Mouse (Mus musculus): ENCODE results near the gene Mmp25. TPM values are rescaled to one million over a fixed set of nuclear protein-coding genes. Genes with fewer than 3 reads are reported as not detected.

Gene Mmp25
- polyA plus RNA-seq, 1 experiment from 2014 or later, result 0.63 TPM

DNA sequence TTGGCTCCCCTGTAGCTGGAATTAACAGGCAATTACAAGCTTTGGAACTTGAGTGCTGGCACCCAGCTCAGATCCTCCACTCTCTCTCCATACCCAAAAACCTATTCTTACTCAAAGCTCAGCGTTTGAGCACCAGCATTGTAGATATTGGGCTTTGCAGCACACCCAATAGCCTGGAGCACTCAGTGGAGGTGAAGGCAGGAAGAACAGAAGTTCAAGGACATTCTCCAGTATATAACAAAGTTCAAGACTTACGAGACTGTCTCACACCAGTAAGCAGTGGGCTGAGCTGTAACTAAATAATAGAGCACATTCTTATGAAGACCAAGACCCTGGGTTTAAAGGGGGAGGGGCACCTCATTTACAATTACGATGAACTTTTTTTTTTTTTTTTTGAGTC lies 27.7 kb upstream of the Mmp25 start:
- ATAC-seq (ENCODE audit: insufficient number of reproducible peaks, low FRiP score, low TSS enrichment, low read depth) (no peak), DNase-seq (ENCODE audit: low spot score) (no peak)
- peaks cover 6% of the 10 kb centered on the region for H3K36me3 ChIP-seq (ENCODE audit: control insufficient read depth, insufficient read depth, low read length)
- H3K27me3 ChIP-seq (ENCODE audit: control insufficient read depth, insufficient read depth, low read length), result peaks cover 15% of the 10 kb centered on the region
- H3K4me1 ChIP-seq (ENCODE audit: control insufficient read depth, insufficient read depth, low read length), result peaks cover 23% of the 10 kb centered on the region
- no peak overlapping the region for H3K4me3 ChIP-seq (ENCODE audit: low read depth, low read length)
- H3K9me3 ChIP-seq (ENCODE audit: control insufficient read depth, low read length), result no peaks in the 10 kb centered on the region
- H3K9ac ChIP-seq (ENCODE audit: low read length), result no peak overlapping the region
- H3K27ac ChIP-seq (replicated peaks; ENCODE audit: low read depth, low read length), result no peak overlapping the region
- WGBS, result 71% methylated on average over 3 of the region's 3 CpGs
- peak overlapping the region; percentile 76 for H3K4me2 ChIP-seq (ENCODE audit: low read depth, severe bottlenecking)

DNA sequence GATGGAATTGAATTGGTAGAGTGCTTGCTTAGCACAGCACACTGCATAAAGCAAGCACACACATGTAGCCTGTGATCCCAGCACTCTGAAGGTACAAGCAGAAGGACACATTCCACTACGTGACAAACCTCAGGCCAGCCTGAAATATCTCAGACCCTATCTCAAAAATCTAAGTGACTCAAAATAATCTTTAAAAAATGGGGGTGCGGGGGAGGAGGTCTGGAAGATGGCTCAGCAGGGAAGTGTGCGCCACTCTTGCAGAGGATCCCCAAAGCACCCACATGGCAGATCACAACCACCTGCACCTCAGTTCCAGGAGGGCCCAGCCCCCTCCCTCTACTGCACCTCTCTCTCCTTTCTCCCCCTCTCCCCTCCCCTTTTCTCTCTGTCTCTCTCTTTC lies 26.4 kb upstream of the Mmp25 start:
- Histone ChIP-seq H3K4me2 (ENCODE audit: low read depth, severe bottlenecking) (no peak overlapping the region), H3K36me3 (ENCODE audit: control insufficient read depth, insufficient read depth, low read length) (peaks cover 10% of the 10 kb centered on the region), H3K9ac (ENCODE audit: low read length) (no peak overlapping the region), H3K27me3 (ENCODE audit: control insufficient read depth, insufficient read depth, low read length) (peaks cover 11% of the 10 kb centered on the region), H3K4me3 (ENCODE audit: low read depth, low read length) (no peak overlapping the region), H3K9me3 (ENCODE audit: control insufficient read depth, low read length) (no peaks in the 10 kb centered on the region), H3K27ac (replicated peaks; ENCODE audit: low read depth, low read length) (no peak overlapping the region), H3K4me1 (ENCODE audit: control insufficient read depth, insufficient read depth, low read length) (peaks cover 15% of the 10 kb centered on the region)
- ATAC-seq (ENCODE audit: insufficient number of reproducible peaks, low FRiP score, low TSS enrichment, low read depth) (no peak), DNase-seq (ENCODE audit: low spot score) (no peak)
- 99% methylated on average over 3 of the region's 3 CpGs for WGBS

DNA sequence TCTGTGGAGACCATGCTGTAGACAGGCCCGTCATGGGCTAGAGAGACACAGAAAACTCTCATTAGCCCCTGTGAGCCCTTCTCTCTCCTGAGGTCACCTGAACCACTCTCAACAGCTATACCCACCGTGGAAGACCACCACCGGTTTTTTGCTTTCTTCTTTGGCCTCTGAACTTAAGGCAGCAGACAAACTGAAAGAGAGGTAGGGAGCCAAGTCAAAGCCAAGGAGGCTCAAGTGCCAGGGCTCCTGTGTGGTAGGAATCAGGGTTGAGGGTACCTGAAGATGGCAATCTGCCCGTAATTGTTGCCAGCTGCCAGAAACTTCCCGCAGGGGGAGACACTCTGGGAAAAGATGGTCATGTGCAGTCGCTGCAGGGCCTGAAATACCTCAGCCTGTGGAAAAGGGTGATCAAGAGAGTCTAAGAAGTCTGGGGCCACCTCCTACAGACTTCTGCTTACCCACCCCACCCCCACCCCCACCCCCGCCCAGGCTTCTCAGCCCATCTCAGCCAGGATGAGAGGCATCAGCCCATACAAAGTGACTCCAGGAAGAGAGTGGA lies 25.5 kb upstream of the Mmp25 start:
- peaks cover 10% of the 10 kb centered on the region for H3K36me3 ChIP-seq (ENCODE audit: control insufficient read depth, insufficient read depth, low read length)
- ATAC-seq (ENCODE audit: insufficient number of reproducible peaks, low FRiP score, low TSS enrichment, low read depth), result no peak

DNA sequence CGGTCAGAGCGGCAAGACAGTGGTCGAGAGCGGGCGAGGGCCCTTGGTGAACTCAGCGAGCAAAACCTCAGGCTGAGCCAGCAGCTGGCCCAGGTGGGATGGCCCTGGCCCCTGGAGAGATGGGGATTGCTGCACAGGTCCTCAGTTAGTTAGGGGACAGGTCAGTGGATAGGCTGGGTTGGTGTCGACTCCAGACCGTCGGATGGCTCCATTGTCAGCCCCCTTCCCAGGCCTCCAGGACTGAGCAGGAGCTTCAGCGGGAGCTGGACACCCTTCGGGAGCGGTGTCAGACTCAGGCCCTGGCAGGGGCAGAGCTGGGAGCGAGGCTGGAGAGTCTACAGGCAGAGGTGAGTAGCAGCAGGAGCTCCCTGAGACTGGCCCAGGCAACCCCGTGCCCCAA lies 20.4 kb upstream of the Mmp25 start:
- no peak overlapping the region for H3K9ac ChIP-seq (ENCODE audit: low read length)
- no peak for ATAC-seq (ENCODE audit: insufficient number of reproducible peaks, low FRiP score, low TSS enrichment, low read depth)
- H3K4me3 ChIP-seq (ENCODE audit: low read depth, low read length), result no peak overlapping the region
- H3K27ac ChIP-seq (replicated peaks; ENCODE audit: low read depth, low read length), result no peak overlapping the region
- no peak overlapping the region for H3K4me2 ChIP-seq (ENCODE audit: low read depth, severe bottlenecking)
- no peaks in the 10 kb centered on the region for H3K9me3 ChIP-seq (ENCODE audit: control insufficient read depth, low read length)
- peak; percentile 23 for DNase-seq (ENCODE audit: low spot score)
- H3K36me3 ChIP-seq (ENCODE audit: control insufficient read depth, insufficient read depth, low read length), result peaks cover 10% of the 10 kb centered on the region
- peaks cover 17% of the 10 kb centered on the region for H3K27me3 ChIP-seq (ENCODE audit: control insufficient read depth, insufficient read depth, low read length)
- WGBS, result 77% methylated on average over 14 of the region's 14 CpGs
- H3K4me1 ChIP-seq (ENCODE audit: control insufficient read depth, insufficient read depth, low read length), result no peaks in the 10 kb centered on the region

More for the DNA sequence above, 25.5 kb upstream of the Mmp25 start:
- Histone ChIP-seq H3K9me3 (ENCODE audit: control insufficient read depth, low read length) (no peaks in the 10 kb centered on the region), H3K4me3 (ENCODE audit: low read depth, low read length) (no peak overlapping the region), H3K4me2 (ENCODE audit: low read depth, severe bottlenecking) (no peak overlapping the region), H3K4me1 (ENCODE audit: control insufficient read depth, insufficient read depth, low read length) (peaks cover 7% of the 10 kb centered on the region), H3K27ac (replicated peaks; ENCODE audit: low read depth, low read length) (no peak overlapping the region), H3K27me3 (ENCODE audit: control insufficient read depth, insufficient read depth, low read length) (peaks cover 4% of the 10 kb centered on the region), H3K9ac (ENCODE audit: low read length) (no peak overlapping the region)
- 84% methylated on average over 7 of the region's 7 CpGs for WGBS
- DNase-seq (ENCODE audit: low spot score), result no peak

DNA sequence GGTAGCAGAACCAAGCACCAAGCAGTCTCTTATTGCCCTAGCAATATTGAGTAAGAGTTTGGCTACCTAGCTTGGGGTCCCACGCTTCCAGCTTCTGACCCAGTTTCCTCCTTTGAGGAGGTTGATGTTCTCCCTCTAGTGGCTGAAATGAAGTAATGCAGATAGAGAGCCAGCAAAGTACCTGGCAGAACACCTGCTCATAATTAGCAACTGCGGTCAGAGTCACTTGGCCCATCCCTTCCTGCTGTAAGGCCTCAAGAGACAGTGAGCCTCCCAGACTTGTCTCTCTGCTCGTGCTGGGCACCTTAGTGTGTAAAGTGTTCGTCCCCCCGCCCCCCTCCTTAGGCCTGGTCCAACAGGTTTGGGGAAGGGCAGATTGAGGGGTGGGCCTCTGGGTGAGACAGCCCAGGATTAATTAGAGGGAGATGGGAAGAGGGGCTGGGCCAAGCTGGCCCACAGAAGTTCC lies 19.5 kb upstream of the Mmp25 start:
- H3K36me3 ChIP-seq (ENCODE audit: control insufficient read depth, insufficient read depth, low read length), result peaks cover 8% of the 10 kb centered on the region
- H3K9me3 ChIP-seq (ENCODE audit: control insufficient read depth, low read length), result no peaks in the 10 kb centered on the region
- peak; percentile 45; the same call in 1 of the 2 replicates for ATAC-seq (ENCODE audit: insufficient number of reproducible peaks, low FRiP score, low TSS enrichment, low read depth)
- H3K4me3 ChIP-seq (ENCODE audit: low read depth, low read length), result no peak overlapping the region
- no peaks in the 10 kb centered on the region for H3K4me1 ChIP-seq (ENCODE audit: control insufficient read depth, insufficient read depth, low read length)
- 12% methylated on average over 5 of the region's 5 CpGs for WGBS
- H3K27ac ChIP-seq (replicated peaks; ENCODE audit: low read depth, low read length), result no peak overlapping the region
- no peak overlapping the region for H3K4me2 ChIP-seq (ENCODE audit: low read depth, severe bottlenecking)
- H3K27me3 ChIP-seq (ENCODE audit: control insufficient read depth, insufficient read depth, low read length), result peaks cover 22% of the 10 kb centered on the region
- DNase-seq (ENCODE audit: low spot score), result peak; percentile 61
- H3K9ac ChIP-seq (ENCODE audit: low read length), result no peak overlapping the region

DNA sequence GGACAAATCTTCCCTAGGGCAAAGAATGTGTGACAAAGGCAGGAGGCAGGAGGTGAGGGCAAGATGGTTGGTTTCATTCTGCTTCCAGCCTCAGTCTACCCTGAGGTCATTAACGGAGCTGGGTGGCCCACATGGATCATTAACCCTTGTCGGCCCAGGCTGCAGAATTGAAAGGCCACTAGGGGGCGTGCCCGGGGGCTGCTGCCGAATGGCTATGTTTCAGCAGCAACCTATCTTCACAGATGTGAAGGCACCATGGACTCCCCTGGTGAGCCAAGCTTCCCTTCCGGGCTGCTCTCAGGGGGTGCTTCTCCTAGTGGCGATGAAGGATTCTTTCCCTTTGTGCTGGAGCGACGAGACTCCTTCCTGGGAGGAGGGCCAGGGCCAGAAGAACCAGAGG lies 16.4 kb upstream of the Mmp25 start:
- Histone ChIP-seq H3K4me2 (ENCODE audit: low read depth, severe bottlenecking) (no peak overlapping the region), H3K4me3 (ENCODE audit: low read depth, low read length) (no peak overlapping the region), H3K4me1 (ENCODE audit: control insufficient read depth, insufficient read depth, low read length) (no peaks in the 10 kb centered on the region), H3K9me3 (ENCODE audit: control insufficient read depth, low read length) (no peaks in the 10 kb centered on the region), H3K27ac (replicated peaks; ENCODE audit: low read depth, low read length) (no peak overlapping the region), H3K9ac (ENCODE audit: low read length) (no peak overlapping the region), H3K36me3 (ENCODE audit: control insufficient read depth, insufficient read depth, low read length) (peaks cover under 1% of the 10 kb centered on the region; the same call in 1 of the 2 replicates), H3K27me3 (ENCODE audit: control insufficient read depth, insufficient read depth, low read length) (peaks cover 22% of the 10 kb centered on the region)
- WGBS, result 4% methylated on average over 9 of the region's 9 CpGs
- ATAC-seq (ENCODE audit: insufficient number of reproducible peaks, low FRiP score, low TSS enrichment, low read depth), result no peak
- peak; percentile 47 for DNase-seq (ENCODE audit: low spot score)

DNA sequence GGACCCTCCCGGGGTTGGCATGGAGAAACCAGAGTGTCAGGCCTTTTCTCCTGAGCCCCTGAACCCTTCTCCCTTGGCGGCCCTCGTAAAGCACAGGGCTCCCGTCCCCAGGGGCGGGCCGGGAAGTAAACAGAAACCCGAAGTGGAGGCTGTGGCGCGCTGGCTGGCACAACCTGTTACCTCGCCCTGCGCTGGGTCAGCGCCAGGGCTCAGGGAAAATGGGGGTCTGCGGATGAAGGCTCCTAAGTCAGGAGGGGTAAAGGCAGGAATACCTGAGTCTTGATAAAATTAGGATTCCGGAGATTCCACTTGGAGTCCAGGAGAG lies 15.8 kb upstream of the Mmp25 start:
- DNase-seq (ENCODE audit: low spot score) (no peak), ATAC-seq (ENCODE audit: insufficient number of reproducible peaks, low FRiP score, low TSS enrichment, low read depth) (no peak)
- H3K4me3 ChIP-seq (ENCODE audit: low read depth, low read length), result no peak overlapping the region
- H3K9me3 ChIP-seq (ENCODE audit: control insufficient read depth, low read length), result no peaks in the 10 kb centered on the region
- peaks cover 22% of the 10 kb centered on the region for H3K27me3 ChIP-seq (ENCODE audit: control insufficient read depth, insufficient read depth, low read length)
- no peaks in the 10 kb centered on the region for H3K36me3 ChIP-seq (ENCODE audit: control insufficient read depth, insufficient read depth, low read length)
- no peak overlapping the region for H3K27ac ChIP-seq (replicated peaks; ENCODE audit: low read depth, low read length)
- no peak overlapping the region for H3K4me2 ChIP-seq (ENCODE audit: low read depth, severe bottlenecking)
- no peak overlapping the region for H3K9ac ChIP-seq (ENCODE audit: low read length)
- WGBS, result 4% methylated on average over 14 of the region's 14 CpGs
- no peaks in the 10 kb centered on the region for H3K4me1 ChIP-seq (ENCODE audit: control insufficient read depth, insufficient read depth, low read length)

DNA sequence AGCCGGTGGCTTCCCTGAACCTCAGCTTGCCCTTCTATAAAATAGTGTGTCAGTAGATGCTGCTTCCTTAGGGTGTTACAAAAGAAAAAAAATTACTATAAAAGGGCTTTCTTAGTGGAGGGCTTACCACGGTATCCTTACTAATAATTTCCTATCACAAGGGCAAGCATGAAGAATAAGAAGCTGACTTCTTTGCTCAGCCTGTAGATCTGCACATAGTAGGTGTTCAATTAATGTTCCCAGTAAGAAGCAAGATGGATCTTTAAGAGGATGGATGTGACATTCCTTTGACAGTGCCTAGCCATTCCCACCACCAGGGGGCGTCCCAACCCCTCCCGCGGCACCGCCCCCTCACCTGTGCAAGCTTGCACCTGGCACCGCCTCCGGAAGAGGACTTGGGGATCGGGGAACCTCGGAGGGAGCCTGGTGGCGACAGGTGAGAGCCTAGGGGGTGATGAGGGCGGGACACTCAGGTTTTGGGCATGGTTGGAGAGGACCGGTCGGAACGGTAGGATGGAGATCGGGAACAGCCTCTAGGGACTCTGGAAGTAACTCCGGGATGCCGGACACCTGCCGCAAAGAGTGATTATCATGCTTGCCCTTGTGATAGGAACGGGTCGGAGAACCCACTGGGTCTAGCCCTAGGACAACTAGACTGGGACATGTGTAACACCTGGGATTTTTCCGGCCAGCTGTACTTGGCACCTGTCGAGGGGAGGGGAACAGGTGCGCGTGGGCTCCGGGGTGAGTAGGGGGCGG lies 15.2 kb upstream of the Mmp25 start, which contains the start of gene Bicdl2:
TSS of gene Bicdl2 (plus strand) at position 390 of the 759 bp plus-strand sequence.
- no peaks in the 10 kb centered on the region for H3K36me3 ChIP-seq (ENCODE audit: control insufficient read depth, insufficient read depth, low read length)
- no peaks in the 10 kb centered on the region for H3K9me3 ChIP-seq (ENCODE audit: control insufficient read depth, low read length)
- whole genome bisulfite sequencing, result 6% methylated on average over 27 of the region's 27 CpGs
- no peak within 1 kb of the TSS for H3K27ac ChIP-seq (replicated peaks; ENCODE audit: low read depth, low read length)
- H3K4me2 ChIP-seq (ENCODE audit: low read depth, severe bottlenecking), result no peak within 1 kb of the TSS
- ATAC-seq (ENCODE audit: insufficient number of reproducible peaks, low FRiP score, low TSS enrichment, low read depth) (no peak), DNase-seq (ENCODE audit: low spot score) (peak; percentile 67)
- no peaks in the 10 kb centered on the region for H3K4me1 ChIP-seq (ENCODE audit: control insufficient read depth, insufficient read depth, low read length)
- H3K9ac ChIP-seq (ENCODE audit: low read length), result no peak within 1 kb of the TSS
- peaks cover 22% of the 10 kb centered on the region for H3K27me3 ChIP-seq (ENCODE audit: control insufficient read depth, insufficient read depth, low read length)
- H3K4me3 ChIP-seq (ENCODE audit: low read depth, low read length), result no peak within 1 kb of the TSS
